Mouse (Mus musculus) T-helper 1 cell (primary cell): Measurements from ENCODE around the gene Ucp3.

Source experiments
- in situ Hi-C: fragments of 300-600 bp; cut with MboI, MseI; formaldehyde crosslinking; loops from one replicate; pipeline ENCODE4 v1.15.1; 2025; ENCODE audit warnings: high pct_unique_total_duplicates

Ucp3 gene

GRCm38 (mm10) chr7:100472777-100473176, at the start of gene Ucp3:
Gene Ucp3 (plus strand): TSS chr7:100472990.
- in situ Hi-C loops, result loop anchor here (25.0 kb wide), 1 partner anchor 810 kb away; no protein-coding TSS in a partner anchor

GRCm38 (mm10) chr7:100425795-100426194, 47.0 kb upstream of the Ucp3 start:
- in situ Hi-C loops, result no loop called here

DNA sequence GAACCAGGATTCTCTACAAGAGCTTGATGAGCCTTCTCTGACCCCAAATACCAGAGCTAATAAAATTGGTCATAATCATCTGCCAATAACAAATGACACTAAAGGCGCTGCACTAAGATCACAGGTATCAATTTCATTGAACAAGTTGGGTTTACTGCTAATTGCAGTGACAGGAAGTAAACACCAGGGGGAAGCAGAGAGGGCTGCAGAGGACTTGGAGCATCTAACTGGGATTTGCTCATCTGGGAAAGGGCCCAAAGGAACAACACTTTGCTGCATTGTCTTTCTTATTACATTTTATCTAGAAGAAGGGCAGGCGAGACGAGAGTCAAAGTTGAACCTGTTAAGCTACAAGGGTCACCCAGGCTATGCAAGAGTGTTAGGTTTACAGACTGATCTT, 43.7 kb upstream of the Ucp3 start:
- in situ Hi-C loops, result no loop called here

DNA sequence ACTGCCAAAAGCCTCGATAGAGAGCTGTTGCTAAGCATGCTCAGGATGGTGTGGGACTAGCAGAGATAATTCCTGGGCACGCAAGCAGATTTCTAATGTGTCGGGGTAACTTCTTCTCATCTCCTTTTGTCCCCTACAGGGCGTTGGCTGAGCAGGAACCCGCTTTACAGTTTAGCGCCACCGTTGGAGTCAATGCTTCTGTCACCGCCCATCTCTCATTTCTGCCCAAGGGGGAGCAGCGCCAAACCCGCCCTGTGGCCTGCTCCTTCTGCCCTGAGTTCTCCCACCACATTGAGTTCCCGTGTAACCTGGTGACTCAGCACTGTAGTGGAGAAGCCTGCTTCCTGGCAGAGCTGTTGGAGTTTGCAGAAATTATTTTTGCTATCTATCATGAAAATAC, 42.9 kb upstream of the Ucp3 start:
- in situ Hi-C loops, result no loop called here

- in situ Hi-C loops, result no loop called here
Observed at GRCm38 (mm10) chr7:100431103-100431502, 41.7 kb upstream of the Ucp3 start.

DNA sequence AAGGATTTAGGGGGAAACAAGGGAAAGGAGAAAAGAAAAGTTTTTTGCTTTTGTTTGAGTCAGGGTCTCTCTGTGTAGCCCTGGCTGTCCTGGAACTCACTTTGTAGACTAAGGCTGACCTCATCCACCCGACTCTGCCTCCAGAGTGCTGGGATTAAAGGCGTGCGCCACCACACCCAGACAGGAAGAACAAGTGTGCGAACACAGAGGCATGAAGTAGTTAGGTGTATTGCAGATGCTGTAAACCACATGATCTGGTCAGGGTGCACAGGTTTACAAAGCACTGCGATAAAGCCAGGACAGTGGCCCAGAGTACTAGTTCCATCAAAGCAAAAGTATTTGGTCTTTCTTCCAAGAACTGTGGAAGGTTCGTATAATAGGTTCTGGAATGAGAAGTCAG, 39.5 kb upstream of the Ucp3 start:
- in situ Hi-C loops, result no loop called here

DNA sequence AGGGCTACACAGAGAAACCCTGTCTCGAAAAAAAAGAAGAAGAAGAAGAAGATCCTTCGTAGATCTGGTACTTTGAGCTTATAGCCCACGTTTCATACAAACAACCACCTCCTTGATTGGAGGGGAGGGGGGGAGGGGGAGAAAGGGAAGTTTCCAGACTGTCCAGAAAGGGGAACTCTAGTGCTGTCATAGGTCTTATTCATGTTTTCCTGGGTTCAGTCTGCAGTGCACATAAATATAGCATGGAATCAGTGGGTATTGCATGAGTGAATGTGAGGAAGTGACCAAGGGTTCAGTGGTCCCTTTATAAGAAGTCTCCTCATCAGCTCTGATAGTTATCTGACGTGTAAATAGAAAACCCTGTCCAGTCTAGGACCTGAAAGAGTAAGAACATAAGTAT, 29.1 kb upstream of the Ucp3 start:
- in situ Hi-C loops, result no loop called here

DNA sequence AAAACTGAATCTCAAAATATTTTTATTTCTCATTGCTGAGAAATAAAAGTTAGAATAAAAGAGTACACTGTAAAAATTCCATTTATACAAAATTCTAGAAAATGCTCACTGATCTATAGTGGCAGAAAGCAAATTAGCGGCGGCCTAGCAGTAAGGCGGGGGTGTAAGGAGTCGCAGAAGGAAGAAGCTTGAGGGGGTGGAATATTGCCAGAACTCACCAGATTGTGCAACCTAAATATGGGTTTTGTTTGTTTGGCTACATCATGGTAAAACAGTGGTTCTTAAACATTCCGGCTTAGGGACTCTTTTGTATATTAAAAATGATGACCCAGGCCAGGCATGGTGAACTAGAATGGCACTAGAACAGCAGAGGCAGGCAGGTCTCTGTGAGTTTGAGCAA, 26.5 kb upstream of the Ucp3 start:
- in situ Hi-C loops, result no loop called here

DNA sequence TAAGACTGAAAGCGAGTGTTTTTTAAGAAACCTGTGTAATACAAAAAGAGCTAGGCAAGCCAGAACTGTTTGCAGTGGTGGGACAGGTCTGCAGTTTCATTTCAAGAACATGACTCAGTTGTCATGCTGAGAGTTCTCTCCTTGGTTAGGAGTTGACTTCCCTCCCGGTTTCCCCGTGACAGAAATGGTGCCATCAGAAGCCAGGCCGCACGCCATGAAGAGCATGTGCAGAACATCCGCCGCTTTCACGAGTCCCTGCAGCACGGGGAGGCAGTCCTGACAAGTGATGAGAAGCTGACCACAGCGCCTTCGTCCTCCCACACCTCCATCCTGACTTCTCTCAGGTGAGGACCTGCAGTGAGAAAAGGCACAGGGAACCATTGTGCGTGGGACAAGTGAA, 24.3 kb upstream of the Ucp3 start:
- in situ Hi-C loops, result no loop called here

GRCm38 (mm10) chr7:100448985-100449384, 23.8 kb upstream of the Ucp3 start:
- in situ Hi-C loops, result no loop called here

GRCm38 (mm10) chr7:100458153-100458552, 14.6 kb upstream of the Ucp3 start:
- in situ Hi-C loops, result loop anchor here (25.0 kb wide), 1 partner anchor 796 kb away; no protein-coding TSS in a partner anchor

GRCm38 (mm10) chr7:100459862-100460261, 12.9 kb upstream of the Ucp3 start:
- in situ Hi-C loops, result loop anchor here (25.0 kb wide), 1 partner anchor 798 kb away; no protein-coding TSS in a partner anchor

- in situ Hi-C loops, result loop anchor here (25.0 kb wide), 1 partner anchor 799 kb away; no protein-coding TSS in a partner anchor
Observed at GRCm38 (mm10) chr7:100461621-100462151, 11.1 kb upstream of the Ucp3 start.

DNA sequence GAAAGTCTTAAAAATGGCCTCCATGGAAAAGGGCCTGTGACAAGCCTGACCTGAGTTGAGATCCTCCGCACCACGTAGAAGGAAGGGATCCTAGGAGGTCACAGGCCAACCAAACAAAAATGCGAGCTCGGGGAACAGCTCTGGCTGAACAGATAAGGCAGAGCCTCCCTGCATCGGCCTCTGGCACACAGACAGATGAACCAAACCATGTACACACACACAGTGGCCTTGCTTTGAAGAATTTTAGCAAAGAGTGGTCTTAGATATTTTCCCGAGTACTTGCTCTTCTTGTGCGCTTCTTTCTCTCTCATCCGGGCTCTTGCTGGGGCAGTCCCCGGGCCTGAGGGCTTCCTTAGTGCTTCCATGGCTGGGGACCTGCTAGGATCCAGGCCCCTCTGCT, 9.6 kb upstream of the Ucp3 start:
- in situ Hi-C loops, result loop anchor here (25.0 kb wide), 1 partner anchor 801 kb away; no protein-coding TSS in a partner anchor

GRCm38 (mm10) chr7:100463757-100464156, 9.0 kb upstream of the Ucp3 start:
- in situ Hi-C loops, result loop anchor here (25.0 kb wide), 1 partner anchor 801 kb away; no protein-coding TSS in a partner anchor

DNA sequence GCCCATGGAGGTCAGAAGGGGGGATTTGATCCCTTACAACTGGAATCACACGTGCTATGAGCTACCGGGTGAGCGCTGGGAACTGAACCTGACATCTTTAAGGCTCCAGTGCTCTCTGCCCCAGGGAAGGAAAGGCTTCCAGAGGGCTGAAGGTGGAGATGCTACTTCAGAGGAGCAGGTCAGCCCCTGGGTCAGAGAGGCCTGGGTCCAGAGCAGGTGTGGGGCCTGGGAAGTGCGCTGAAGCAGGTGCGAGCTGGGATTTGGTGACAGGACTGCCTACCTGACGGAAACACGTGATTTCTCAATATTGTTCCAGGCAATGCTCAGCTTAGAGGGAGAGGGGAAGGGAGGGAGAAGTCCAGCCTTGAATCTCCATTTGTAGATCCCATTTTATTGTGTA, 8.5 kb upstream of the Ucp3 start:
- in situ Hi-C loops, result loop anchor here (25.0 kb wide), 1 partner anchor 802 kb away; no protein-coding TSS in a partner anchor

GRCm38 (mm10) chr7:100465248-100465647, 7.5 kb upstream of the Ucp3 start:
- in situ Hi-C loops, result loop anchor here (25.0 kb wide), 1 partner anchor 803 kb away; no protein-coding TSS in a partner anchor

GRCm38 (mm10) chr7:100465656-100466309, 7.0 kb upstream of the Ucp3 start:
- in situ Hi-C loops, result loop anchor here (25.0 kb wide), 1 partner anchor 803 kb away; no protein-coding TSS in a partner anchor

- in situ Hi-C loops, result loop anchor here (25.0 kb wide), 1 partner anchor 805 kb away; no protein-coding TSS in a partner anchor
Observed at GRCm38 (mm10) chr7:100466781-100467510, 5.8 kb upstream of the Ucp3 start.

- in situ Hi-C loops, result loop anchor here (25.0 kb wide), 1 partner anchor 806 kb away; no protein-coding TSS in a partner anchor
Observed at GRCm38 (mm10) chr7:100468761-100469160, 4.0 kb upstream of the Ucp3 start.

DNA sequence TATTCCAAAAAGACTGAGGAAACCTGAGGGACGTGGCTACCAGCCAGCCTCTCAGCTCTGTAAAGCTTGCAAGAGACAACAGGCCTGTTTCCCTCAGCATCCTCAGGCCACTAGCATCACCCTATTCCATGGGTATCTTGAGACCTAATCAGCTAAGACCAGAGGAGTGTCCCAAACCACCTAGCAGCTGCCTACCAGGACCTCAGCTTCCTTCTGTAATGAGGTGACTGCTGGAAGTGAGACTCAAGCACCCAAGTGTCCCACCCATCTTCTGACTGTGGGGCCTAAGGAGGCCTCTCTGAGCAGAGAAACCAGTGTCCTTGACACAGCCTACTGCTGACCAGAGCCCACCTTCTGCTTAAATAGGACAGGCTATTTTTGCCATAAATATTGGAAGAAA, 3.3 kb upstream of the Ucp3 start:
- in situ Hi-C loops, result loop anchor here (25.0 kb wide), 1 partner anchor 807 kb away; no protein-coding TSS in a partner anchor

DNA sequence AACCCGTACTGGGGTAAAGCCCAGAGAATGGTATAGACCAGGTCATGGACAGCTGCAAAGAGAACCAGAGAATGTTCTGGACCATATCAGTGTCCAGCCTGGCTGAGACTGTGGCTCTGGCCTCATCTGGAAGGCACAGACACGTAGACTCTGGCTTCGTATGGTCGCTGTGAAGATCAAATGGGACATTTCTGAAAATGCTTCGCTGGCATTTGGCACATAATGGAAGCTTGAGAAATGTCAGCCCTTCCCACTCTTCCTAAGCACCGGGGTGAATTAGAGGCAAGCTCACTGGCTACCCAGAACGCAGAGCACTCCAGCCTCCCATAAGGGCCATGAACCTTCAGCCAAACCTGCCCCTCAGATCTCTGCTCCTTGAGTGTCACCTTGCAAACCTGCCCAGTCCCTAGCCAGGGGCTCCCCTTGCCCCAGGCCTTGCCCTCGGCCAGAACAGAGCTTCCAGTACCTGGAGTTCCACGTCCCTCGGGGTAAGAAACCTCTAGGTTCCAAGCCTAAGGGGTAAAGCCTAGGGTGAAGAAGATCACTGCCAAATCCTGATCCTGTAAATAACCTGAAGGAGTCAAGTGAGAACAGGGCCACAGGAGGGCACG, 1.9 kb upstream of the Ucp3 start:
- in situ Hi-C loops, result loop anchor here (25.0 kb wide), 1 partner anchor 809 kb away; no protein-coding TSS in a partner anchor
